Mouse (Mus musculus) testis, adult 2 months (tissue): ENCODE data around the gene Arhgap32.

Source experiments
- CTCF ChIP-seq: fragments of 200-500 bp; IDR thresholded peaks from 2 replicates; pipeline ENCODE4 v1.5.1; 2012; ENCODE audit warnings: low read depth, mild to moderate bottlenecking, inconsistent platforms, low read length, moderate library complexity; ENCODE audit not compliant: control insufficient read depth, insufficient read depth, insufficient replicate concordance
- POLR2A ChIP-seq: fragments of 200-500 bp; IDR thresholded peaks from 2 replicates; pipeline ENCODE4 v1.6.1; 2012; ENCODE audit warnings: low read depth, mild to moderate bottlenecking, inconsistent platforms, low read length, moderate library complexity; ENCODE audit not compliant: control insufficient read depth

DNA sequence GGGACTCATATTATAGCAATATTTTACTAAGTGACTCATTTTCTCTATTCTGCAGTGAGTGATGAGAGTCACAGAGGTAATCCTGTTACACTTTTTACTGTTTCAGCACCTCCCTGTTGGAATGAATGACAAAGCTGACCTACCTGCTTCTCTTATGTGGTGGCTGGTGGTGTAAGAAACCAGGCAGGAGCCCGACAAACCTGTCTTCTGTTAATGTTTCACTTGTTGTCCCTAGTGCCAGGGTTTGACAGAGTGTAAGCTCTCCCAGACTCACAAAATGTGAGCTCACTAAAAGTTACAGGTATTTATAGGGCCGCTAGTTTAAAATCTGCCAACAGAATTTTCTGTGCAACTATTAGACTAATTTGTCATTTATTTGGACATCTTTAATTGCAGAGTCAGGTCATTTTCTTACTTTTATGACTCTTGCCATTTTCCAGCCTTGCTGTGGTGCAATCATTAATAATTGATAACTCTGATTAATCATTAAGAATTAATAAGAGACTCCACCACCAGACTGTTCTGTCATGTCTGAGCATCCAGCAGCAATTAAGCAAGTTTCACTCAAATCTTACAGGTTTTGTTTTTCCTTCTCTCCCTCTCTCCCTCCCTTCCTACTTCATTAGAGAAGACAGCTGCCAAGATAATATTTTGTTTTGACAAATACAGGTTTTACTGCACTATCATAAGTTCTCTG is 127.1 kb downstream of the Arhgap32 start:
- no peak for TF ChIP-seq CTCF
- TF ChIP-seq POLR2A: no peak
